Mouse (Mus musculus) olfactory bulb, adult 2 months (tissue): ENCODE data around the gene Hspb9. TPM values are rescaled to one million over a fixed set of nuclear protein-coding genes. Genes with fewer than 3 reads are reported as not detected.

Experiments used
- H3K27ac ChIP-seq: fragments of 200-500 bp; 2 replicates; pipeline ENCODE4 v1.5.1; 2012; ENCODE audit warnings: low read depth, low read length; ENCODE audit not compliant: insufficient read depth
- H3K4me1 ChIP-seq: fragments of 200-500 bp; 2 replicates; pipeline ENCODE4 v1.6.1; 2012; ENCODE audit warnings: low read length; ENCODE audit not compliant: control insufficient read depth, insufficient read depth
- H3K4me3 ChIP-seq: fragments of 200-500 bp; 2 replicates; pipeline ENCODE4 v1.5.1; 2012; ENCODE audit warnings: mild to moderate bottlenecking, low read depth, low read length, moderate library complexity; ENCODE audit not compliant: insufficient read depth
- CTCF ChIP-seq: fragments of 200-500 bp; IDR thresholded peaks from 2 replicates; pipeline ENCODE4 v1.5.1; 2012; ENCODE audit warnings: low read depth, mild to moderate bottlenecking, low read length, moderate library complexity; ENCODE audit not compliant: insufficient read depth
- POLR2A ChIP-seq: fragments of 200-500 bp; IDR thresholded peaks from 2 replicates; pipeline ENCODE4 v1.6.1; 2012; ENCODE audit warnings: mild to moderate bottlenecking, low read depth, low read length, moderate library complexity; ENCODE audit not compliant: insufficient read depth
- WGBS: fragments of 180-500 bp; shearing (Covaris S2); methylation state at CpG from one replicate; pipeline ENCODE4 v1.1.7; 2018; 5-methylcytosine and 5-hydroxymethylcytosine counted together
- polyA plus RNA-seq: library from polyadenylated mRNA; stranded (reverse); fragments of >200 nt; gene quantifications from 2 replicates; pipeline ENCODE4 v1.2.4, GENCODE M21; 2012; ENCODE audit warnings: low replicate concordance; ENCODE audit not compliant: missing spikeins, insufficient read depth, insufficient read length

The Hspb9 gene
- polyA plus RNA-seq, 1 experiment: not detected

DNA sequence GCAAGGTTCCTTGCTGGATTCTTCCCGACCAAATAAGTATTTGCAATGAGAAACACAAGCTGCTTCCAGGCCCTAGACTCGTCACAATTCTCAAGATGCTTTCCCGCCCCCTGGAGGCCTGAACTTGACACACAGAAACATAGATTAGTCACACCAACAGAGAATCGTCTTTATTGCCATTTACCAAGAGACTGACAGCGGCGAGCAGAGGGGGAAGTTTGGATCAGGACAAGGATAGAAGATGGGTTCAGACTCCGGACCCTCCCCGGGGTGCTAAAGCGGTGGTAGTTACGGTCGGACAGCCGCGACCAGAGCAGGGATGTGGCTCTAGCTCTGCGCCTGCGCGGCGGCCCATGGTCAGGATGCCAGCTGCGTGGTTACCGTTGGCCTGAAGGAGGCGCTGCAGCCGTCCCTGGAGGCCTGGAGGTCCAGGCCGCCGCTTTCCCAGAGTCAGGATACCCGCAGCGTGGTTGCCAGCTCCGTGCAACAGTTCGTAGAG, 47.9 kb downstream of the Hspb9 start:
- TF ChIP-seq POLR2A (0 out of 2 replicates have a peak, but pooled peaks have one; percentile 34), CTCF (peak; percentile 78)
- H3K27ac ChIP-seq: peak overlapping the region; percentile 38; the same call in 1 of the 2 replicates
- WGBS: 1% methylated on average over 27 of the region's 27 CpGs
- H3K4me3 ChIP-seq: peak overlapping the region; percentile 51
- peaks cover 22% of the 10 kb centered on the region for H3K4me1 ChIP-seq

GRCm38 (mm10) chr11:100762831-100763230, 49.2 kb downstream of the Hspb9 start, which contains the start of gene Hcrt:
Gene Hcrt, minus strand, starts transcription at chr11:100762931.
- WGBS: 93% methylated on average over 7 of the region's 7 CpGs
- TF ChIP-seq POLR2A (no peak), CTCF (no peak)
- H3K4me1 ChIP-seq: peaks cover 22% of the 10 kb centered on the region
- peak within 1 kb of the TSS; percentile 51 for H3K4me3 ChIP-seq
- peak within 1 kb of the TSS; percentile 38; the same call in 1 of the 2 replicates for H3K27ac ChIP-seq

Other genes with a start within 250 kb of the Hspb9 start
- gene Klhl11, start 241.1 kb upstream of the Hspb9 start, polyA plus RNA-seq: not detected in 2 replicates
- not detected in 2 replicates for gene Acly, start 185.8 kb upstream of the Hspb9 start, polyA plus RNA-seq
- gene Ttc25, start 168.2 kb upstream of the Hspb9 start, polyA plus RNA-seq: not detected in 2 replicates
- gene Cnp, start 138.9 kb upstream of the Hspb9 start, polyA plus RNA-seq: not detected in 2 replicates
- not detected in 2 replicates for gene Nkiras2, start 94.6 kb upstream of the Hspb9 start, polyA plus RNA-seq
- 670 TPM in 1 of 2 replicates, not detected in the other for gene Dnajc7, start 93.7 kb upstream of the Hspb9 start, polyA plus RNA-seq
- not detected in 2 replicates for gene Zfp385c, start 21.4 kb upstream of the Hspb9 start, polyA plus RNA-seq
- gene Dhx58, start 9.6 kb upstream of the Hspb9 start, polyA plus RNA-seq: not detected in 2 replicates
- not detected in 2 replicates for gene Kat2a, start 1.4 kb upstream of the Hspb9 start, polyA plus RNA-seq
- gene Rab5c, start 24.4 kb downstream of the Hspb9 start, polyA plus RNA-seq: not detected in 2 replicates
- not detected in 2 replicates for gene Kcnh4, start 46.1 kb downstream of the Hspb9 start, polyA plus RNA-seq
- not detected in 2 replicates for gene Hcrt, start 49.1 kb downstream of the Hspb9 start, polyA plus RNA-seq
- not detected in 2 replicates for gene Ghdc, start 57.1 kb downstream of the Hspb9 start, polyA plus RNA-seq
- gene Stat5b, start 136.9 kb downstream of the Hspb9 start, polyA plus RNA-seq: 121 TPM in 1 of 2 replicates, not detected in the other
- gene Stat5a, start 145.5 kb downstream of the Hspb9 start, polyA plus RNA-seq: not detected in 2 replicates
- gene Stat3, start 225.7 kb downstream of the Hspb9 start, polyA plus RNA-seq: not detected in 2 replicates